Mouse (Mus musculus) ES-Bruce4 (cell line): ENCODE measurements around the gene Gpr89.

Experiments
- CTCF ChIP-seq: IDR thresholded peaks from one replicate; pipeline ENCODE4 v1.8.1; 2011; ENCODE audit warnings: low read depth, low read length
- EP300 ChIP-seq: IDR thresholded peaks from 2 replicates; pipeline ENCODE4 v1.6.1; 2011; ENCODE audit warnings: low read depth, low read length; ENCODE audit not compliant: insufficient read depth
- POLR2A ChIP-seq: IDR thresholded peaks from one replicate; pipeline ENCODE4 v1.8.1; 2011; ENCODE audit warnings: low read length; ENCODE audit not compliant: insufficient read depth

DNA sequence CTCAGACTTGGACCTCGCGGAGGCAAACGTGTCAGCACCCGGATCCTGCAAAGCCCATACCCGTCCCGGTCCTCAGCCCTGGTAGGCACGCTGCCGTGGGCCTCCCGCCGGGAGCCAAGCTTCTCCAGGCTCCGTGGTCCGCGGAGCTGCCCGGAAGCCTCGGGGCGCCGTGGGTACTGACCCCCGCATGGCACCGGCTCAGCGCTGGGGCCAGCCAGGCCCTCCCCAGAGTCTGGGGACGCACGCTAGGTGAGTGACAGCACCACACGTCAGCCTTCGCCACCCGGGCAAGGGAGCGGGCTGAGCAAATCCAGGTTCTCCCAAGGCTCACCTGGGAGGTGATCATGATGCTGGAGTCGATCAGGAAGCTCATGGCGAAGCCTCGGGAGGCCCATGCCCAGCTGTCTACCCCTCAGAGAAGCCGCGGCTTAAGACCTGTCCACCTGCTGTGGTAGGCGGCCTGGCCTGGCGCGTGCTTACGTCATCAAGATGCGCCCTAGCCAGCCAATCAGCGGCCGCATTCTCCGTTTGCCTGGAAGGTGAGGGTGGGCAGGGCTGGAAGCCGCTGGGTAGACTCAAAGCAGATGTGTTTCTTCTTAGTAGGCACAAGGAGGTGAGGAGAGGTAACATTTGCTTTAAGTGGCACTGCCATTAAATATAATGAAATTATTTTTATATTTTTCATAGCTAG is at the start of gene Gpr89:
- TF ChIP-seq EP300 (no peak), CTCF (no peak), POLR2A (no peak)
